Mouse (Mus musculus) MEL (cell line): Measurements from ENCODE around the gene Cd101.

Source experiments
- GATA1 ChIP-seq: IDR thresholded peaks from 2 replicates; pipeline ENCODE4 v1.6.1; 2011; ENCODE audit warnings: low read depth, low read length, improper control_type of control experiment
- NELFE ChIP-seq: IDR thresholded peaks from 2 replicates; pipeline ENCODE4 v1.6.1; 2011; ENCODE audit warnings: low read depth, low read length, improper control_type of control experiment
- POLR2A ChIP-seq, 2 experiments: IDR thresholded peaks; 2 replicates each; pipeline ENCODE4 v1.6.1; 2011 to 2012; ENCODE audit warnings: low read length in 2 of 2, mild to moderate bottlenecking in 2 of 2, control low read depth in 1 of 2, improper control_type of control experiment in 1 of 2, low read depth in 1 of 2, moderate library complexity in 1 of 2; ENCODE audit not compliant: control insufficient read depth in 1 of 2, insufficient read depth in 1 of 2, poor library complexity in 1 of 2
- TBP ChIP-seq: IDR thresholded peaks from 2 replicates; pipeline ENCODE4 v1.8.0; 2011; ENCODE audit warnings: low read depth, low read length, improper control_type of control experiment
- ZMIZ1 ChIP-seq: IDR thresholded peaks from 2 replicates; pipeline ENCODE4 v1.6.1; 2012; ENCODE audit warnings: low read depth, mild to moderate bottlenecking, inconsistent platforms, low read length, improper control_type of control experiment, moderate library complexity

DNA sequence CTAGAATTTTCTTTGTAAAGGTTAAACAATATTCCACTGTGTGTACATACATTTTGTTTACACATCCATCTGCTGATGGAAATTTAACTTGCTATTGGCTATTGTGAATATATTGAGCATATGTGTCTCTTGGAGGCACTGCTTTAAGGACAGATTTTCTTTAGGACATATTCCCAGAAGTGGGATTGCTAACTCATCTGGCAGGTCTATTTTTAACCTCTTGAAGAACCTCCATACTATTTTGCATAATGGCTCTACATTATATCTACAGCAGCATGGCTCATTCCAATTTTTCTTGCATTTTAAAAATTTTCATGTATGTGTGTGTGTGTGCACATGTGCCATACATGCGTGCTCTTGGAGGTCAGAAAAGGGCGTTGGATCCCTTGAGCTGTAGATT, 6.6 kb upstream of the Cd101 start:
- TF ChIP-seq POLR2A (IDR thresholded peaks at IDR 0.05; ENCODE audit: control insufficient read depth in 1 of 2, insufficient read depth in 1 of 2, low read depth in 1 of 2, low read length in 2 of 2, poor library complexity in 1 of 2) (no peak), ZMIZ1 (no peak), GATA1 (no peak), NELFE (no peak), TBP (no peak)
